Mouse (Mus musculus) myocyte (in vitro differentiated cells): Measurements from ENCODE around the gene St6galnac1. TPM values are rescaled to one million over a fixed set of nuclear protein-coding genes. Genes with fewer than 3 reads are reported as not detected.
"Not testable (repeated sequence)": the region's sequence is repeated elsewhere in the genome, so short reads cannot be mapped to it uniquely, and the experiment has no call there.

Source experiments
- H3K27me3 ChIP-seq: one replicate; pipeline ENCODE4 v1.6.1; 2011; ENCODE audit not compliant: control insufficient read depth, insufficient read depth, insufficient read length
- H3K36me3 ChIP-seq: one replicate; pipeline ENCODE4 v1.6.1; 2011; ENCODE audit not compliant: control insufficient read depth, insufficient read depth
- H3K4me2 ChIP-seq: one replicate; pipeline ENCODE4 v1.6.1; 2011; ENCODE audit warnings: low read depth, control low read depth
- H3K4me3 ChIP-seq: one replicate; pipeline ENCODE4 v1.5.1; 2011; ENCODE audit warnings: mild to moderate bottlenecking, control low read depth, moderate library complexity
- H3K79me2 ChIP-seq: one replicate; pipeline ENCODE4 v1.6.1; 2011; ENCODE audit not compliant: control insufficient read depth, insufficient read depth
- H3ac ChIP-seq: one replicate; pipeline ENCODE4 v1.6.1; 2011; ENCODE audit not compliant: control insufficient read depth, insufficient read length
- CEBPB ChIP-seq: IDR thresholded peaks from 2 replicates; pipeline ENCODE4 v1.6.1; 2011; ENCODE audit warnings: mild to moderate bottlenecking, moderate library complexity; ENCODE audit not compliant: poor library complexity, insufficient read depth, severe bottlenecking
- E2F4 ChIP-seq: IDR thresholded peaks from one replicate; pipeline ENCODE4 v1.6.1; 2011; ENCODE audit warnings: mild to moderate bottlenecking, control low read depth, moderate library complexity; ENCODE audit not compliant: insufficient read depth
- MAX ChIP-seq: IDR thresholded peaks from one replicate; pipeline ENCODE4 v1.6.1; 2011; ENCODE audit warnings: low read depth, mild to moderate bottlenecking, control low read depth
- MYOD1 ChIP-seq, 3 experiments: IDR thresholded peaks; one replicate each; pipeline ENCODE4 v1.6.1; 2011; ENCODE audit warnings: control low read depth in 2 of 3, low read depth in 2 of 3, mild to moderate bottlenecking in 2 of 3, moderate library complexity in 1 of 3; ENCODE audit not compliant: insufficient read length in 2 of 3, control insufficient read depth in 1 of 3
- MYOG ChIP-seq, 3 experiments: IDR thresholded peaks; one replicate each; pipeline ENCODE4 v1.6.1; 2011; ENCODE audit warnings: control low read depth in 2 of 3, low read depth in 2 of 3, mild to moderate bottlenecking in 2 of 3; ENCODE audit not compliant: insufficient read length in 2 of 3, control insufficient read depth in 1 of 3, insufficient read depth in 1 of 3
- POLR2A ChIP-seq: IDR thresholded peaks from one replicate; pipeline ENCODE4 v1.6.1; 2011; ENCODE audit warnings: low read depth, mild to moderate bottlenecking, control low read depth, moderate library complexity; ENCODE audit not compliant: insufficient read length
- POLR2AphosphoS2 ChIP-seq: IDR thresholded peaks from one replicate; pipeline ENCODE4 v1.6.1; 2011; ENCODE audit warnings: low read depth, control low read depth; ENCODE audit not compliant: insufficient read length
- REST ChIP-seq: IDR thresholded peaks from one replicate; pipeline ENCODE4 v1.6.1; 2011; ENCODE audit warnings: mild to moderate bottlenecking, control low read depth, moderate library complexity; ENCODE audit not compliant: insufficient read depth, insufficient read length
- SRF ChIP-seq: IDR thresholded peaks from one replicate; pipeline ENCODE4 v1.6.1; 2011; ENCODE audit warnings: low read depth; ENCODE audit not compliant: control insufficient read depth, insufficient read length
- TCF12 ChIP-seq: IDR thresholded peaks from one replicate; pipeline ENCODE4 v1.6.1; 2011; ENCODE audit warnings: mild to moderate bottlenecking, control low read depth; ENCODE audit not compliant: poor library complexity, insufficient read depth, severe bottlenecking
- TCF3 ChIP-seq: IDR thresholded peaks from one replicate; pipeline ENCODE4 v1.6.1; 2011; ENCODE audit warnings: low read depth, control low read depth; ENCODE audit not compliant: insufficient read length
- USF1 ChIP-seq: IDR thresholded peaks from one replicate; pipeline ENCODE4 v1.6.1; 2011; ENCODE audit warnings: low read depth, mild to moderate bottlenecking, control low read depth, moderate library complexity
- polyA plus RNA-seq: library from polyadenylated mRNA; unstranded; fragments of >200 nt; fragmentation: generic; extraction: Trizol; gene quantifications from one replicate; pipeline ENCODE4 v1.2.1, GENCODE M21; 2012; ENCODE audit warnings: missing spikeins

The St6galnac1 gene
- not detected for polyA plus RNA-seq

DNA sequence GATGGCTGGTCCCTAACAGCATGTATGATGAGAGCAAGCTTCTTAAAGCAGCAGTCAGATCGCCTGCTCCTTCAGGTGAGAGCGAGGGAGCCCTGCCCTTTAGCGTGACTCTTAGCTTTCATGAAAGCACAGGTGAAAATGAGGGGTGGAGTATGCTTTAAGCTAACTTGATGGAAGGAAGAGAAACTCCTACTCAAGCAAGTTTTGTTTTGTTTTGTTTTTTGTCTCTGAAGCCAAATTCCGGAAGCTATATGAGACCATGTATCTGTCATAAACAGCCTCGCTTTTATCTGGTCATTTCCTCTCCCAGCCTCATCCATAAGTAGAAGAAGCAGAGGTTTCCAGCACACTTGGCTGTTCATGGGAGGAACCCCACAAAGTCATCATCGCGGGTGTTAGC lies at the start of gene St6galnac1:
Gene St6galnac1 (minus strand): TSS at position 101 of the 400 bp plus-strand sequence.
- Histone ChIP-seq H3ac (no peak within 1 kb of the TSS), H3K4me2 (no peak within 1 kb of the TSS), H3K79me2 (no peaks in the 10 kb centered on the region), H3K36me3 (no peaks in the 10 kb centered on the region), H3K27me3 (no peaks in the 10 kb centered on the region), H3K4me3 (no peak within 1 kb of the TSS)
- no peak for TF ChIP-seq MYOD1 (IDR thresholded peaks at IDR 0.05; ENCODE audit: control insufficient read depth in 1 of 3, insufficient read length in 2 of 3, low read depth in 2 of 3)
- TF ChIP-seq CEBPB: no peak
- TF ChIP-seq POLR2A: no peak
- no peak for TF ChIP-seq TCF3
- no peak for TF ChIP-seq TCF12
- no peak for TF ChIP-seq E2F4
- no peak for TF ChIP-seq POLR2AphosphoS2
- no peak for TF ChIP-seq REST
- no peak for TF ChIP-seq USF1
- no peak for TF ChIP-seq MYOG (IDR thresholded peaks at IDR 0.05; ENCODE audit: control insufficient read depth in 1 of 3, insufficient read depth in 1 of 3, insufficient read length in 2 of 3, low read depth in 2 of 3)
- no peak for TF ChIP-seq MAX
- TF ChIP-seq SRF: no peak

DNA sequence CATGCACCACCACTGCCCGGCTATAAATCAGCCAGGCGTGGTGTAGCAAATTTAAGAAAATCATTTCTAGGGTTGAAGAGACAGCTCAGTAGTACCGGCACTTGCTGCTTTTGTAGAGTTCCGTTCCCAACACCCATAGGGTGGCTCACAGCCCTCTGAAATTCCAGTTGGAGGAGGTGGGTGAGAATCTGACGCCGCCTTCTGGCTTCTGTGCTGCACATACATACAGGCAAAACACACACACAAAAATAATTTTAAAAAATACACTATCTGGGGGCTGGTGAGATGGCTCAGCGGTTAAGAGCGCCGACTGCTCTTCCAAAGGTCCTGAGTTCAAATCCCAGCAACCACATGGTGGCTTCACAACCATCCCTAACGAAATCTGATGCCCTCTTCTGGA lies 48.6 kb upstream of the St6galnac1 start:
- H3K4me3 ChIP-seq, H3K4me2 ChIP-seq, H3ac ChIP-seq, H3K36me3 ChIP-seq, H3K27me3 ChIP-seq: not testable (repeated sequence)
- peaks cover 86% of the 10 kb centered on the region for H3K79me2 ChIP-seq

DNA sequence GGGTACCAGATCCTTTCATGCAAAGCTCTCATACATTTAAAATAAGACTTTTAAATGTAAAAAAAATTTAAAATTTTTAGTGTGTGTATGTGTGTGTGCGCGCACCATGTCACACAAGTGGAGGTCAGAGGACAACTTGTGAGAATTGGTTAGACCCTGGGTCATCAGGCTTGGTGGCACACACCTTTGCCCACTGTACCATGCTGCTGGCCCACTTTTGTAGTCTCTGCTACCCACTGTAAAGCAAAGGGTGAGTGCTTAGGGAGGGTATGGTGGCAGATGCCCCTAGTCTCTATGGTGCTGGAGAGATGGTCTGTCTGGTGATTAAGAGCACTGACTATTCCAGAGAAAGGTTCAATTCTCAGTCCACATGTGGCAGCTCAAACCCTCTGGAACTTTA lies 47.9 kb upstream of the St6galnac1 start:
- Histone ChIP-seq H3K27me3 (no peaks in the 10 kb centered on the region), H3K79me2 (peaks cover 89% of the 10 kb centered on the region), H3ac (no peak overlapping the region), H3K4me3 (no peak overlapping the region), H3K36me3 (no peaks in the 10 kb centered on the region), H3K4me2 (no peak overlapping the region)
- TF ChIP-seq MYOD1 (IDR thresholded peaks at IDR 0.05; ENCODE audit: control insufficient read depth in 1 of 3, insufficient read length in 2 of 3, low read depth in 2 of 3) (no peak), MYOG (IDR thresholded peaks at IDR 0.05; ENCODE audit: control insufficient read depth in 1 of 3, insufficient read depth in 1 of 3, insufficient read length in 2 of 3, low read depth in 2 of 3) (no peak), REST (no peak), SRF (no peak), TCF3 (no peak), E2F4 (no peak), POLR2AphosphoS2 (no peak), MAX (no peak), POLR2A (no peak)

DNA sequence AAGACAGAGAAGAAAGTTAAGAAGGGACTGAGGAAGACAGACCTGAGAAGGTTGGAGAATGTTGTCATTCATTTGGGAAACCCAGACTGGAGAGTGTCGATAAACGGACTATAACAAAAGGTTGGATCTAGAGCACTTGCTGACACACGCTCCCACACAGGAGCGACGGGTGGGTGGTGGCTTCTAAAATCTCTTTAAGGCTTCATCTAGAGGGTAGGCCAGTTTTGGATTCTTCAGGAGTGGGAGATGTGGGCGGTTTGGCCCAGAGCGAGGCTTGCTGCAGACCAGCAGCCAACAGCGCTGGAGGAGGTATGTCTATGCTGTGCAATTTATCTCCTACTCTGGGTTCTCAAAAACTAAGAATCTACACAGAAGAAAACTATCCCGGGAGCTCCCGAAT lies 47.3 kb upstream of the St6galnac1 start:
- no peak overlapping the region for H3K4me3 ChIP-seq
- no peak overlapping the region for H3ac ChIP-seq
- H3K27me3 ChIP-seq: no peaks in the 10 kb centered on the region
- H3K4me2 ChIP-seq: peak overlapping the region; percentile 69
- TF ChIP-seq CEBPB (no peak), MYOD1 (IDR thresholded peaks at IDR 0.05; ENCODE audit: control insufficient read depth in 1 of 3, insufficient read length in 2 of 3, low read depth in 2 of 3) (no peak), USF1 (no peak), POLR2A (no peak), SRF (no peak), POLR2AphosphoS2 (no peak), MAX (no peak)
- H3K36me3 ChIP-seq: no peaks in the 10 kb centered on the region
- H3K79me2 ChIP-seq: peaks cover 92% of the 10 kb centered on the region

DNA sequence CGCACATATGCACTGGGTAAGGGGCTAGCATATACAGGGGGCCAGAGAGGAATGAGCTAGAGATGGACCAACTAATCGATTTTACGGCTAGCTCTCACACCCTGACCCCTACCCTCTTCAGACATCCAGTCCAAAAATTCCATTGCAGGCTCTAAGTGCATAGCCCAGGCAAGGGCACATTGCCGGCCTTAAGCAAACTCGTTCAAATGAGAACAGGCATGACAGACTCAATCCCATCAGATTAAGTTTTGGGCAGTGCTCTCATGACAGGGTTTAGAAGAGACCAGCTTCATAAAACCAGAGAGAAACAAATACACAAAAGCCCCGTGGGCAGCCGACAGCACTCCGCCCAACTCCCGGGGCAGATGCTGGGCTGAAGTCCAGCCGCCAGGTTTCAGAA lies 46.9 kb upstream of the St6galnac1 start:
- Histone ChIP-seq H3K27me3 (no peaks in the 10 kb centered on the region), H3K4me2 (peak overlapping the region; percentile 69), H3K4me3 (no peak overlapping the region), H3K36me3 (no peaks in the 10 kb centered on the region), H3ac (no peak overlapping the region), H3K79me2 (peaks cover 92% of the 10 kb centered on the region)
- TF ChIP-seq E2F4 (no peak), USF1 (no peak), POLR2AphosphoS2 (no peak)
